Mouse (Mus musculus) frontal cortex, postnatal 14 days (tissue): Measurements from ENCODE around the gene Itfg2.

Experiments
- DNase-seq, 2 experiments: peaks; one replicate each; pipeline ENCODE4 v3.0.0; 2022; ENCODE audit warnings: low spot score in 2 of 2

The Itfg2 gene

GRCm38 (mm10) chr6:128424269-128425019 is at the start of gene Itfg2:
Gene Itfg2 (minus strand): TSS chr6:128424931.
- peak; percentile 94 to 96 for DNase-seq

DNA sequence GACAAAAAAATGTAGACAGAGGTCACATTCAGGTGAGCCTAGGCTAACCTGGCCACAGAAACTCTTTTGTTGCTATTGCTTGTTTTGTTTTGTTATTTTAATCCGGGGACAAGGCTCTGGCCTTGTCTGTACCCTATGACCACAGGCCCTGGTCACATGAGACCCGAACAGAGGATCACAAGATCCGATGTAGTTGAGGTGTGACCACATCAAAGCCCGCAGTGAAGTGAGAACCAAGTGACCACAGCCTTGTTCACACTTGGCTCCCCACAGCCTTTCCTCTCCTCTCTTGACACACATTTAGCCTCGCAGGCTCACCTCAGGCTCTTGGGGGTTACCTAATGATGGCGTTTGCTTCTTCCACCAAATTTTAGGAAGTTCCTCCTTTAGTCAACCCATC is 49.4 kb upstream of the Itfg2 start:
- DNase-seq = no peak

DNA sequence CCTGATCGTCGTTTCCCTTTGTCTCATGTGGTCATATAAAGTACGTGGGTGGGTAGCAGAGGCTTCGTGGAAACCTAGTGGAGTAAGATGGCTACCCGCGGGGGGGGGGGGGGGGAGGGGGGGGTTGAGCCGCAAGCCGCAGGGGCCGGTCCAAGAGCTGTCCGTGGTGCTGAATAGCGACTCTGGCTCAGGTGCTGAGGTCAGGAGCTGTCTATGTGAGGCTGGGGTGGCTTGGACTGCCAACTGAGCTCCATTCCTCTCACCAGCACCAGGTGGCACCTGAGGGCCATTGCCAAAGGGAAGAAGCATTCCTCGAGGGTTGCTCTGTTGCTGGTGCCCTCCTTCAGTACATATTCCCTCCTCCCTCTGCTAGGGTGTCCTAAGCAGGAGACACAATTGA is 44.7 kb upstream of the Itfg2 start:
- DNase-seq = no peak

- no peak for DNase-seq
These were observed 42.6 kb upstream of the Itfg2 start for GRCm38 (mm10) chr6:128467298-128467697.

DNA sequence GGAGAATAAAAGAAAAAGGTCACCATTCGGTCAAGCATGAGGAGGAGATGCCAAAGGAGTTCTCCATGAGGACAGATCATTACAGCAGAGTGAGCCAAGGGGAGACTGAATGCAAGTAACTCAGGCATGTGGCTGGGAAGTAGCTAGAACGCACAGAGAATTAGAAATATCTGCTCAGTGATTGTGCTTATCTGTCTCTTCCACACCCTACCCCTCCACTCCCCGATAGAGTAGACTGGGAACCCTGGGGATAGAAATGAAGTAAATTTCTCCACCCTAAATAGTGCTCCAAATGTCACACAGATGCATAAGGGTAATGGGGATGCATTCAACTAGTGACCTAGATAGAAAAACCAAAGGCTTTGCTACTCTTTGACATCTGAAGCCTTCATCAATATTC is 41.8 kb upstream of the Itfg2 start:
- no peak for DNase-seq

GRCm38 (mm10) chr6:128466043-128466442 is 41.3 kb upstream of the Itfg2 start:
- DNase-seq = no peak

- no peak for DNase-seq
These were observed 40.3 kb upstream of the Itfg2 start for GRCm38 (mm10) chr6:128464996-128465395.

- no peak for DNase-seq
These were observed 36.9 kb upstream of the Itfg2 start for GRCm38 (mm10) chr6:128461606-128462005.

DNA sequence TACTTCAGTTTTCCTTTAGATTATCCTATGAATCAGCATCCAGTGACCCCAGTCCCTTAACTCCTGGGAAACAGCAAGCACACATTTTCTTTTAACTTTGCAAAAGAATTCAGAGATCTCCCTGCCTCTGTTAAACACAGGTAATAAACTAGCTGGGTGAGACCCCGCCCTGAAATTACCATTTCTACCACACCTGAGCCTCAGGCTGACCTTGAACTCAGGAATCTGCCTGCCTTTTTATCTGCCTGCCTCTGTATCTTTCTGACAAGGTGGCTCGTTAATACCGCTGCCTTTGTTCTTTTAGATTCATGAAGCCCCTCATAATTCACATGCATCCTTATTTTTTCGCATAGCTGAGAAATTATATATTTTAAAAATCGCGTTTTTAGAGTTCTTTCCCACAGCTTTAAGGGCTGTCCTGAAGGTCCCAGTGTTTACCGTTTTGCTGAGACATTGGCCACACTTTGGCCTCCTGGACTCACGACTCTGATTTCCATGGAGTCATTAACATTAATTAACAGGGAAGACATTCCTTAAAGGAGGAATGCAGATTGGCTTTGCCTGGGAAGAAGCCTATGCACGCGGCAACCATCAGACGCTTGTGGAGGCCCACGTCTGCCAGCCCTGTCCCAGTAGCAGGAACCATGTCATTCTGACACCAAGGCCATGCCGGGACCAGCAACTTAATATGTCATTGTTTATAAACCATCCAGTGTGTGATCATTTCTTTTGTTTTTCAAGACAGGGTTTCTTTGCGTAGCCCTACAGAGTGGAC is 36.2 kb upstream of the Itfg2 start:
- DNase-seq = no peak

GRCm38 (mm10) chr6:128460321-128460720 is 35.6 kb upstream of the Itfg2 start:
- no peak for DNase-seq

GRCm38 (mm10) chr6:128457186-128457585 is 32.5 kb upstream of the Itfg2 start:
- no peak for DNase-seq

DNA sequence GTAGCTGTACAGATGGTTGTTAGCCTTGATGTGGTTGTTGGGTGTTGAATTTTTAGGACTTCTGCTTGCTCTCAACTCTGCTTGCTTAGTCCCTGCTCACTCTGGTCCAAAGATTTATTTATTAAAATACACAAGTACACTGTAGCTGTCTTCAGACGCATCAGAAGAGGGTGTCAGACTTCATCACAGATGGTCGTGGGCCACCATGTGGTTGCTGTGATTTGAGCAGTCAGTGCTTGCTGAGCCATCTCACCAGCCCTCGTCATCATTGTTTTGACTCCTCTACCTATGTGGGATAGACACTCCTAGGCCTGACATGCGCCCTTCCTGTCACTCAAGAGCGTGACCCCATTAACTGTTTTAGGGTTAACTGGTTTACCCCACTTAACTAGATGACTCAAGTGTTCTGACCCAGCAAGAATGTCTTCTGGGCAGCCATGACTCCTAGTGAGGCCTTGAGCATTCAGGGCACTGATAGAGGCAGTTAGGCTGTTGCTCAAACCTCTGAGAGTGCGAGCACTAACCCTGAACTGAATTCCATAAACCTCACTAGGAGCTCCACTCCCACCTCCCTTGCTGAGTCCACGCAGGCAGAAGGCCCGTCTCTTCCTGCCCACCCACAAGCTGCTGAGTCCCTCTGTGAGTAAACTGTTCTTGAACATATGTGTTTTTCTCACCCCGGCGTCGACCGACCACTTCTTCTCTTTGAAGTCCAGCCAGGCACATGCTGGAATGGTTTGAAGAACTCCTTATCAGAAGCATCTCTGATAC is 31.3 kb upstream of the Itfg2 start:
- no peak for DNase-seq

DNA sequence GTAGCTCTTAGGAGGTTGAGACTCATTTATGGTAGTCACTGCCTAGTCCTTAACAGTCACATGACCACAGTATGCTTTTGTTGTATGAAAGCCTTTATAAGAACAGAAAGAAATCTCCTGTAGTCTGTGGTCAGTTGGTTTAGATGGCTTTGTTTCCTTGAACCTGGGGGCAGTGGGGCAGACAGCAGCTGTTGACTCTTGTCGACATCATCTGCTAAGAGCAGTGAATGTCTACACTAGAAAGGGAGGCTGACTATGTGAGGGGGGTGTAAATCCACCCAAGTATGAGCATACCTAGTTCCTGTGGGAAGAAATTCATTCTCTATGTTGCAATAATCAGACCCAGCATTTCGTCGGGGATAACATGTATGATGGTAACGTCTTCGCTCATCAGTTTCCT is 22.3 kb upstream of the Itfg2 start:
- no peak for DNase-seq

DNA sequence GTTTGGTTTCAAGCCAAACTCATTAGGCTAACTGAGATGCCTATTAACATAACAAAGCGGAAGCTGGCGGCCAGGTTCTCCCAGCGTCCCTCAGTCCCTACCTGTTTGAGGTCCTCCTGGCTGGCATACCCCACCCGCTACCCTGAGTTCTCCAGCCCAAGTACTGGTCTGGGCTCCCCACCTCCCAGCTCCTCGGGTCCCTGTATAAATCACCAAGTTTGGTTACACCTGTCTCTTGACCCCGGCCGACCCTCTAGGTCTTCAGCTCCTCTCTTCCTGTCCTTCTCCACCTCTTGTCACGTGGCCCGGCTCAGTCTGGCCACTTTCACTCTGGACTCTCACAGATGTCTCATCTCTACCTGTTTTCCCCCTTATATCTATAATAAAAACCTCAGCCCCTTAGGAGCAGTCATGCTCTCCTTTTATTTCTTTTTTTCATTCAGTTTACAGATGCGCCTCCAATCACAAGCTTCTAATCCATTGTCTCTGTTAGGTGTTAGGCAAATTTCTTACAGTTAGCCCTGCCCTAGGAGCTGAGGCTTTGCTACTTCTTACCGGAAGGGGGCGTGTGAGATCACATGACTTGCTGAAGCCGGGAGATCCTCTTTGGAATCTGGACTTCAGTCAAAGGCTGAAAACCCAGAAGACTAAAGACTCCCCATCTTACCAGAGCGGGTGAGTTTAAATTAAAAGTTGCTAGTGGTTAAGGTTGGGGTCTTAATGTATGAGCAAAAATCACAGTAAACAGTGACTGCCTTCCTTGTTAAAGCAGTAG is 21.2 kb upstream of the Itfg2 start:
- DNase-seq = no peak

DNA sequence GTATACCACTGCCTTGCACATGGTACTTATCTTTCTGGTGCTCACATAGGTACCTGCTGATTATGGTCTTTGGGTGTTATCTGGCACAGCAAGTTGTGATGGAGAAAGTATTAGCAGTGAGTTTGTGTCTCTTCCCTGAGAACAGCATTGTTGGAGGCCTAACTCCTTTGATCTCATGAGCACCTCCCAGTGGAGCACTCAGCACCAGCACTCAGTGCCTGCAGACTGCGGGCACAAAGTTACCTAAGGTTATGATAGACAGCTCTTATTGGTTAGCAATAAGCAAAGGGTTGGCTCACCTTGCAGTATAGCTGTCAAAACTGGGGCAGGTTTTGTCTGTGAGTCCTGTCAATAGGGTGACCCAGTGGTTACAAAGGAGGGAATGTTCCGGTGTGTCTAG is 15.5 kb upstream of the Itfg2 start:
- DNase-seq = no peak

DNA sequence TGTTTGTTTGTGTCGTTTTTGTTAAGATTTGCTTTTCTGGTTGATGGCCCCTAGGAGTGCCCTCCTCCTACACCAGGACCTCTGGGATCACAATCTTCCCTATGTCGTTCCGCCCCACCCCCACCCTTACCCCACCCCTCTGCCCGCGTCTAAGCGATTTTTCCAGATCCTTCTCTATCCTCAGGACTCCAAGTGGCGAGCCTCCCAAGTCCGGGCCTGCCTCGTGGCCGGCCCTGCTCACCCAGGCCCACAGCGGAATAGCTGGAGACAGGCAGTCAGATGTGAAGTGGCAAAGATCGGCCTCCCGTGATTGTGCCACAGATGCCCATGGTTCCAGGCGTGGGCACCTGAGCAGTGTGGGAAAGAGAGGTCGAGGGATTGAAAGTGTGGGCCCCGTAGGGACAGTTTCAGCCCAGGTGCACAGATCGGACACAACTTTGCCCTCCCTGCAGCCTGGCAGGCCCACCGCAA is 14.2 kb upstream of the Itfg2 start:
- no peak for DNase-seq

GRCm38 (mm10) chr6:128438317-128438870 is 13.7 kb upstream of the Itfg2 start, which contains the start of gene Fkbp4:
Gene Fkbp4 (minus strand): TSS chr6:128438677.
- DNase-seq = peak; percentile 82 to 91

GRCm38 (mm10) chr6:128437731-128438316 is 13.1 kb upstream of the Itfg2 start:
- peak in 1 of 2 experiments; percentile 34 for DNase-seq

GRCm38 (mm10) chr6:128437288-128437687 is 12.6 kb upstream of the Itfg2 start:
- DNase-seq = no peak

DNA sequence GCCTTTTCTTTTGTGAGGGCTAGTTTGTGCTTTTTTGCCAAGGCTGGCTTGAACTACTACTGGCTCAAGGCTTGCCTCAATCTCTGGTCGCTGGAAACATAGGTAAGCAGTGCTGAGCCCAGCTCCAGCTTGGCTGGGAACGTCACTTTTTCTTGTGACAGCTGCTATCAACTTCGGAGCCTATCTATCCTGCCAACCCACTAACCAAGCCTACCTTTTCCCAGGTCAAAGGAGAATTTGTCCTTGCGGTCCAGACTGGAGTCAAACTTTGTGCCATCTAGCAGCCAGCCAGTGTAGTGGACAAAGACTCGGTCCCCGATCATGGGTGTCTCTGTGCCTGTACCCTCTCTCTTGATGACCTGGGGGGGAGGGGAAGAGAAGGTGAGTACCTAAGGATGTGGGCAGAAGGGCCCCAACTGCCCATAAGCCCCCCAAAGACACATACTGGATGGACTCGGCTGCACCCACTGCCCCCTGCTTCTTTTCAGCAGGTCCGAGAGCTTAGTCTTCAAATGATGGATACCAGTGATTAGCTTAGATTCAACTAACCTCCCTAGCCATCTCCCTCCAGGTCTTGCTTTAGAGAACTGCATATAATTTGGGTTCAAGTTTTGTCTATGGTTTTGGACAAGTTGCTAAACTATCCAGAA is 11.8 kb upstream of the Itfg2 start:
- DNase-seq = no peak
